Mouse (Mus musculus): ENCODE results near the gene Guca1a.

Guca1a gene

DNA sequence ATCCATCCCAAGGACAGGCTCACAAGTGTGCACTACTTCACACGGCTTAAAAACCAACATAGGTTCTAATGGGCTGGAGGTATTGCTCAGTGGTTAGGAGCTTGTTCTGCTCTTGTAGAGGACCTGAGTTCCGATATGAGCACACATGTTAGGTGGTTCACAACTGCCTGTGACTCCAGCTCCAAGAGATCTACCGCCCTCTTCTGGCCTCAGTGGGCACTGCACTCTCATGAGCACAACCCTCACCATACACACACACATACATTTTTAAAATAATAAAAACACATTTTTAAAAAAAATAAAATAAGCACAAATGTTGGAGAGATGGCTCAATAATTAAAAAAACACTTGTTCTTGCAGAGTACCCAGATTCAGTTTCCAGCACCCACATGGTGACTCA lies 16.3 kb downstream of the Guca1a start:
- ChIA-PET POLR2A (no interaction called here), CTCF (interaction anchor here in 2 of 4 experiments (0.6 to 4.0 kb wide), 2 partner anchors 44 to 153 kb away, joined by 4 to 17 read pairs; no protein-coding TSS in a partner anchor)

DNA sequence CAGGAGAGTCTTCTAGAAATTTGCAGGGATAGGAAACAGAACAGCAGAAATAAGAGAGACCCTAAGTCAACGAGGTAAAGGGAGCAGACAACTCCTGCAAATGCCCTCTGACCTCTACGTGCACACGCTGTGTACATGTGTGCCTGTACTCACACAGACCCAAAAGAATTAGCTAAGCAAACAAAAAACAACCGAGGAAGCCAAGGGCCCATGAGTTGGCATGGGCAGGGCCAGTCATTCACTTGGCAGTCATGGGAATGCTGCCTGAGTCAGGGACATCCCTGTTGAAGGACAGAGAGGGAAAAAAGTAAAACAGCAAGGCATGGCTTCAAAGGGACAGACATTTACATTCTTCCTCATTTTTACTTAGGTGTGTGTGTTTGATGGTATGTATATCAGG lies 17.1 kb downstream of the Guca1a start:
- POLR2A ChIA-PET, result interaction anchor here in 1 of 4 experiments (4.0 kb wide), 1 partner anchor 12 kb away, joined by 25 read pairs; no protein-coding TSS in a partner anchor
- CTCF ChIA-PET, result no interaction called here

DNA sequence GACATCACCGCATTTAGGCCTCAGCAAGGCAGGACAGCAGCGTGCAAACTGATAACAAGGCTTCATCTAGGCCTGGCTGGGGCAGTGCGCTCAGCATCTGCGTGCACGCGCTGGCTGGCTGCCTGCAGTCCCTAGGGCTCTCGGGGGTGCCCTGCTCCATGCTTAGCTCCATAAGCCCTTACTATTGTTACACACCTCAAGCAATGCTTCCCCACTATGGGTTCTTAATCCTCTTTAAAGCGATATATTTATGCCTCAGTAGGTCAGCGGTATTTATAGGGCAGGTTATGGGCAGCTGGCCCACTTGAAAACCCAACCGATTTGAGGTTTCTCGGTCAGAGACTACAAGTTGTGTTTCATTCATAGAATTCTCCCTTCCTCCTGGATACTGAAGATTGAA lies 18.5 kb downstream of the Guca1a start:
- POLR2A ChIA-PET, result interaction anchor here (0.6 to 4.0 kb wide), 9 partner anchors 8 to 207 kb away, joined by 3 to 25 read pairs (median 4); no protein-coding TSS in a partner anchor
- CTCF ChIA-PET, result interaction anchor here in 3 of 4 experiments (0.6 to 1.9 kb wide), 5 partner anchors 9 to 242 kb away, joined by 3 to 5 read pairs (median 3); no protein-coding TSS in a partner anchor

DNA sequence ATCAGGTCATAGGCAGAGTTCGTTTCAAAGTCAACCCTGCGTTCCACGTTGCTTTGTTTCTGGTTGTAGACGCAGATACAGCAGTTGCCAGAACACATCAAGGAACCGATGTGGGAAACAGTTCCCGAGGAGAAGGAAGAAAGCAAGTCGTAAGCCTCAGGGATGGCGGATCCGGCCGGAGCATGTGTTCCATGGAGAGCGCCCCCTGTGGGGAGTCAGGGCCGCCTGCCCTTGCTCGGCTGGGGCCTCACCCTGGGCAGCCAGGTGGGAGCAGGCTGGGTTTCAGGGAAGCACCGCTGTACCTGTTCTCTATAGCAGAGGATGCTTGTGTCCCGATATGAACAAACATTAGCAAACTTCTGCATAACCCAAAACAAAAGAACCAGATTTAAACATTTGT lies 22.3 kb downstream of the Guca1a start:
- ChIA-PET POLR2A (interaction anchor here in 1 of 4 experiments (0.6 kb wide), 1 partner anchor 58 kb away, joined by 3 read pairs; the partner anchor contains the start of gene AI661453), CTCF (no interaction called here)

DNA sequence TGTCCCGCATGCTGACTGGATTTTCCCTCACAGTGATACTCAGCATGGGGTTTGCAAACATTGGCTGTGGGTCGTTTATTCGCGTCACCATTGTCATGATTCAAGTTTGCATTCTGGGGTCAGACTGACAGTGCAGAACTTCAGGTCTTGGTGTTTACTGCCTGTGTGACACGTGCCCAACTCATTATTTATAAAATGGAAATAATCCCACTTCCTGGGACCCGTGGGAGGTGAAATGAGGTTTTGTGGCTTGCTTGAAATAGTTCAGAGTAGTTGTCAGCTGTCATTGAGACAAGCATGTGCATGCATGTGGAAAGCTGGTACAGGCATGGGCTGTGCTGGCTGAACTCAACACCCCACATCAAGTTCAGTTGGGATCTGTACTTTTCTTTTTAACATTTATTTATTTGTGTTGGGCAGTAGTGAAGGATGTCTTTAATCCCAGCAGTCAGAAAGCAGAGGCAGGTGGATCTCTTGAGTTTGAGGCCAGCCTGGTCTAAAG lies 23.6 kb downstream of the Guca1a start:
- ChIA-PET POLR2A (no interaction called here), CTCF (interaction anchor here in 1 of 4 experiments (0.9 kb wide), 1 partner anchor 106 kb away, joined by 3 read pairs; no protein-coding TSS in a partner anchor)

DNA sequence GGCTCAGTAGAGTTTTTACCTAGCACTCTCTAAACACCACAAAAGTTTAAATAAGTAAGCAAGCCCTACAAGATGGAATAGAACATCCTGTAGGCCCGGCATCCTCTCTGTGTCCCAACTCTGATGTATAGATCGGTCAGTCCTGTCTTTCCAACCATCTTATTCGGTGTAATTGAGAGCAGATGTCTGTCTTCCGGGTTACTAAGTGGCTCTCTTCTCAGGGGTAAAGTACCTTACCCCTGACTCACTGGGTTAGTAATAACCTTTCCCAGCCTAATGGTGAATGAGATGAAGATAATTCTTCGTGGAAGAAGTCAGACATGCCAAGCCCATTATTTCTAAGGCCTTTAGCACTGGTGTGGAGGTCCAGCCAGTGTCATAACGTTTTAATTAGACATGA lies 26.4 kb downstream of the Guca1a start:
- CTCF ChIA-PET, result interaction anchor here in 1 of 4 experiments (0.7 kb wide), 1 partner anchor 1819 kb away, joined by 4 read pairs; the partner anchor contains the start of gene Nfkbie

DNA sequence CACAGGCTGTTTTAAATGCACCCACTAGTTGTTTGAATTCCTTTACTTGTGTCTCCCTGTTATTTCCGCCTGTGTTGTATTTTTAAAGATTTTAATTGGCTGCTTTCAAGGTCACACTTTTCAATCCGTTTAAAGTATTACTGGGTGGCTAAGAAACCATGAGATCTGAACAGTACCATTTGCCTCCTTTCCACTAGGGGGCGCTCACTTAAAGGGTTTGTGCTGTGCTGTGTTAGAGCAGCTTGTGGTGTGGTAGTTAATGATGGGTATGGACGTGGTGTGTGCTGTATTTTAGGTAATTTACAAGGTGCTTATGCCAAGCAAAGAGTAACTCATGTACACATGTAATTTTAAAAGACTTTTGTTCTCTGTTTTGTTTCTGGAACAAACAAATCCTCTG lies 28.9 kb downstream of the Guca1a start:
- ChIA-PET POLR2A (interaction anchor here in 3 of 4 experiments (0.6 to 2.0 kb wide), 17 partner anchors 9 to 526 kb away, joined by 3 to 7 read pairs (median 3); partner anchors contain the start of genes Guca1b (in 1 of the 3) and Taf8 (in 1 of the 3)), CTCF (interaction anchor here (0.6 to 2.3 kb wide), 32 partner anchors 9 to 393 kb away, joined by 3 to 17 read pairs (median 4); partner anchors contain the start of genes Guca1b (in 2 of the 4) and Ccnd3 (in 1 of the 4))

More for the DNA sequence above, 26.4 kb downstream of the Guca1a start:
- POLR2A ChIA-PET, result interaction anchor here in 1 of 4 experiments (1.3 kb wide), 1 partner anchor 12 kb away, joined by 6 read pairs; the partner anchor contains the start of gene Guca1b

DNA sequence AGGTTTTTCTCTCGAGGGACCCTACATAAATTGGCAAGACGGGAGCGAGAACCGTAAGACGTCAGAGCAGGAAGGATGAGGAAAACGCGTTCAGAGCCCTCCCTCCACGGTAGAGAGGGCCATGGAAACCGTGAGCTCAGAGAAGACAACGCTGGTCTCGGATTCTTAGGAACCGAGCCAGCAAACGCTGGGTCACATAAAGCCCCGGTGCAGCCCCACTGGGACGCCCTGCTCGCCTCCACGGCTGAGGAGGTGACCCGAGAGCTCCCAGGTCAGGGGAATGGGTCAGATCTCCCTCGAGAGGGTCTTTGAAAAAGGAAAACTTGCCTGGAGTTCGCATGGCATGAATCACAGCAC lies 31.3 kb downstream of the Guca1a start:
- ChIA-PET POLR2A (interaction anchor here in 2 of 4 experiments (0.5 to 1.5 kb wide), 6 partner anchors 26 to 612 kb away, joined by 3 to 10 read pairs (median 4); partner anchors contain the start of gene Taf8 (in 1 of the 2)), CTCF (interaction anchor here in 1 of 4 experiments (1.7 kb wide), 1 partner anchor 9 kb away, joined by 3 read pairs; no protein-coding TSS in a partner anchor)

DNA sequence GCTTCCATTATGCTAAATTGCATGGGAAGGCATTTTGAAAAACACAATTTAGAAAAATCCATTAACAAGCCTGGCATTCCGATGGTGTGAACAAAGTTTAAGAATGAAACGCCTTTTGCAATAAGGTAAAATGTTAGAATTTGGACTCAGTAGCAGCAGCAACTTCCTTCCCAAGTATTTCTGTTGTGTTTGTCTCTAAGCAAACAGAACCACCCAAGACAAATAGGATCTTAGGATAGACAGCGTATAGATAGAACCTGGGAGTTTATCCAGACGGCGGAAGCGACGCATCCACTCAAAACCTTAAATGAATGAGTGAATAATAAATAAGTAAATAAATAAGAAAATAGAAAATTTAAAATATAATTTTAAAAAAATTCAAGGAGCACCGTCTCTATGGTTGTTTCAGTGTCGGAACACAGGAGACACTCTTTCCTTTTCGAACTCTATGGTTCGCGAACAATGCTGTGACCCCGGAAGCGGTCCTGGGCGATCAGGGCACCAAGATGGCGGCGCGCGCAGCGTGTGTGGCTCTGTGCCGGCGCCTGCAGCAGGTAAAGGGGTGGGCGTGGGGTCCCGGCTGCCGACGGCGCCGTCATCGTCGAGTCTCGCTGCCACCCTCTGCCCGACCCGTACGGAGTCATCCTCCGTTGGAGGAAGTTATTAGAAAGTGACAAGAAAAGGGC lies 31.8 kb downstream of the Guca1a start, which contains the start of gene Mrps10:
Gene Mrps10, plus strand, starts transcription at position 487 of the 686 bp plus-strand sequence.
- POLR2A ChIA-PET, result interaction anchor here in 1 of 4 experiments (1.0 to 1.5 kb wide), 4 partner anchors 11 to 134 kb away, joined by 4 to 6 read pairs (median 4); partner anchors contain the start of gene Taf8
- CTCF ChIA-PET, result interaction anchor here in 1 of 4 experiments (1.7 kb wide), 1 partner anchor 9 kb away, joined by 3 read pairs; no protein-coding TSS in a partner anchor

DNA sequence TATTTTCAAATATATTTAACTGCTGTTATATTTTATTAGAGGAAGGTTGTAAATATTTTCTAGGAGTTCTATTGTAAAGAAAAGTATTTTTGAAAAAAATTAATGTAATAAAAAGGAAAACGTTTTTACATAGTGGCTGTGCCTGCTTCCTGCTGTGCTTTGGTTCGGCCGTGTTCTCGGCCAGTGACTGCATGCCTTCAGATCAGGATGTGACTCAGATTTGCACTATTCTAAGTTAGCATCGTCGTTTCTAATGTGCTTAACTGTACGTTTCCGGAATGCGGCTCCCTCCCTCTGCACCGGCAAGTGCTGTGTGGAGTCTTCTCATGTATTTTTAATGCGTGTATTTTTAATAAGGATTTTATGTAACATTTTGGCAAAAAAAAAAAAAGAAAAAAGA lies 39.0 kb downstream of the Guca1a start:
- POLR2A ChIA-PET, result interaction anchor here in 1 of 4 experiments (0.7 kb wide), 1 partner anchor 379 kb away, joined by 4 read pairs; no protein-coding TSS in a partner anchor
- CTCF ChIA-PET, result interaction anchor here in 3 of 4 experiments (0.6 to 2.0 kb wide), 8 partner anchors 9 to 375 kb away, joined by 3 to 17 read pairs (median 4); no protein-coding TSS in a partner anchor

DNA sequence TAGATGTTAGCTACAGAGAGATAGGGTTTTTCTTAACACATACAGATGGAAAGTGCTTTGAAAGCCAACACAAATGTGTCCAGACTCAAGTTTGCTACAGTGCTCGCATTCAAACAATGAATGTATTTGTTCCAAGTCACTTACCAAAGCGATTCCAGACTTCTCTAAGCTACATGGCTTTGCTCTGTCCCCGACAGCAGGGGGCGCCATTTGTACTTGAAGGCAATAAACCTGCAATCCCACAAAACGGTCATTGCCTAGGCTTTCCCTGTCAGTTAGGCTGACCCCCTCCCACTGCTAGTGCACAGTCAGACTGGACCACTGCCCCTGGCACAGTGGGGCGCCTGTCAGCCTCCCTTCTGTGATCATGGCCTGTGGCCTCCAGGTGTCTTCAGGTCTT lies 40.4 kb downstream of the Guca1a start:
- POLR2A ChIA-PET, result interaction anchor here in 3 of 4 experiments (0.6 to 1.4 kb wide), 8 partner anchors 8 to 164 kb away, joined by 3 to 7 read pairs (median 4); no protein-coding TSS in a partner anchor
- CTCF ChIA-PET, result interaction anchor here (0.5 to 2.0 kb wide), 49 partner anchors 9 to 532 kb away, joined by 3 to 17 read pairs (median 4); partner anchors contain the start of genes Guca1b (in 1 of the 4) and Mrps10 (in 1 of the 4)

DNA sequence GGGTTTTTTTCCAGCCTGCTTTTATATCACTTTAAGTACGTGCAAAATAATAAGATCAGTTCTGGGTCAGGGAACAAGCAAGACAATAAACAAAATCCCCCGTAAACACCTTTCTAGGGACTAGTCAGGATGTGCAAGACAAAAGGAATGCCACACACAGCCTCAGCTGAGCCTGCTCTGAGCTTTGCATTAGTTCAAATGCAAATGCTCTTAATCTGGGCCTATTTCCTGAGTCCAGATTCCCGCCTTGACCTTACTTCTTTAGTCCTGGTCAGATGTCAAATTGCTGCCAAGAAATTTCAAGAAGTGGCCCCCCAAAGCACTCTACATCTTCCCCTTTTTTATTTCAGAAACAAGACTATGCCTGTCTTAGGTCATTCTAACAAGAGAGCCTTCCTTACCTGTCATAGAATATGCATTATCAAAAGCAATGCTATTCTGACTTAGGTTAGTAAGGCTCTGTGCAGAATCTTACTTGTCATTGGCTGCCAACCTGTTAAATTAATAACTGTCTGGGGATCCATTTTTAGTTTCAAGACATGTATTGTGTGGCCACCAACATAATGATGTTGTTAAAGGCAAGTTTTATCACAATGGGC lies 50.6 kb downstream of the Guca1a start:
- ChIA-PET POLR2A (interaction anchor here in 3 of 4 experiments (0.6 to 2.3 kb wide), 9 partner anchors 10 to 168 kb away, joined by 3 to 7 read pairs (median 4); partner anchors contain the start of gene Taf8 (in 1 of the 3)), CTCF (interaction anchor here in 3 of 4 experiments (1.1 to 1.4 kb wide), 3 partner anchors 10 kb away, joined by 4 to 13 read pairs (median 5); no protein-coding TSS in a partner anchor)
